Mouse (Mus musculus): ENCODE results near the gene Tcn2. TPM values are rescaled to one million over a fixed set of nuclear protein-coding genes. Genes with fewer than 3 reads are reported as not detected.
"Not testable (repeated sequence)": the region's sequence is repeated elsewhere in the genome, so short reads cannot be mapped to it uniquely, and the experiment has no call there.

The Tcn2 gene
- total RNA-seq (2021) = 10 to 100 TPM; 13.2 to 16.2 TPM
- long read RNA-seq, transcript Tcn2-207 (10 exons, 2,027 nt) = major isoform, 5 of 11 reads
- long read RNA-seq, partial matches to known transcripts = 3 of 11 reads
- long read RNA-seq, other reads (novel, unspliced or antisense) = 1 of 11 reads

DNA sequence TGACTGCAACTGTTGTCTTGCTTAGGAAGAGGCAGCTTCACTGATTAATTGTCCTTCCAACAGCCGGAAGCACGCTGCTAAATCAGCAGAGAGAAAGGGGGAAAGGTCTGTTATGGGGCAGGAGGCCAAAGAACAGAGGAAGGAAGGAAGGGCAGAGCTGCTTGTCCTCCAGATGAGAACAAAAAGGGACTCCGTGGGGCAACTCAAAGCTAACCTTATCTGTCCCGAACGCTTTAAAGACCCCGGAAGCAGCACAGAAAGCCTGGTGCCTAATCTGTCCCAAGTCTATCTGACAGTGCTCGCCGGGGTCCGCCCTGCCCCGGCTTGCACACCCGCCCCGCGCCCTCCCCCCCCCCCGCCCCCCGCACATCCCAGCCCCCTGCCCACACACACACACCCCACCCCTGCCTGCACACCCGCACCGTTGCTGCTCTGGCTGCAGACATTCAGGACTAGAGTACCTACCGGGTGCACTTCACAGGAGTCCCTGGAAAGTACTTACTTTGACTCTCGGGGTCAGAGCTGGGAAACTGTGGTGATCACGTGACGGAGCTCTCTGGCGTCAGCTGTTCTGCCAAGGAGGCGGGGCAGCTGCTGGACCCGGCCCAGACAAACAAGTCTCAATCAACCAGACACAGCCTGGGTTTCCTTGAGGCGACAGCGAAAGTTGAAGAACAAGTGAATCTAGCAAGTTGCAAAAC lies at the start of gene Tcn2:
Gene Tcn2 (minus strand): TSS at position 649 of the 701 bp plus-strand sequence.
- peak; percentile 69 to 80 for DNase-seq (ENCODE audit: low spot score in 2 of 2)

DNA sequence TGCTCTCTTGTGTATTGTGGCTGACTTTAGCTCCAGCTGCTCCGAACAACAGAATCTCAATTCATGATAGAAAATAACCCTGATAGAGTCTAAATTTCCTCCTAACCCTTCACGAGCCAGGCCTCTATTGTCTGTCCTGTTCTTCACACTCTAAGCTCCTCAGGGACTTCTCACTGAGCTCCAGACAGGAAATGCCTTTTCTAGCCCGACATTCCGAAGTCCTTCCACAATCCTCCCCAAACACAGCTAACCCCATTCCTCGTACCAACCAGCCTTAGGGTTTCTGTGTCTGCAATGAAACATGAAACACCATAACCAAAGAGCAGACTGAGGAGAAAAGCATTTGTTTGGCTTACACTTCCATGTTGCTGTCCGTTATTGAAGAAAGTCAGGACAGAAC lies 49.6 kb upstream of the Tcn2 start:
- no peak for DNase-seq (ENCODE audit: low spot score in 2 of 2)

DNA sequence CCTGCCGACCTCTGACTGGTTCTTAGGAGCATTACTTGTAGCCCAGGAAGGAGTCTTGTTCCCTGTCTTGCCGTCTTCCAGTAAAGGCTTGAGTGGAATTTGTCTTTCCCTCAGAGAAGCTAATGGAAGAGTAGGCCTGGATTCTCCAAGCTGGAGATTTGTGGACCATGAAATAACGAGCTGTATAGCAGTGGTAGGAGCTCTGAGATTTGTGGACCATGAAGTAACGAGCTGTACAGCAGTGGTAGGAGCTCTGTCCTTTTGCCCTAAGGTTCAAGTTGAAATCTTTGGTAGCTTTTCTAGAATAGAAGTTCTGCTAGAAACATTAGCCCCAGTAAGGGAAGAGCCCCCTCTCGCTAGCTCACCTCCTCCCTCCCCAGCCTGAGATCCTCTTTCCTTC lies 46.5 kb upstream of the Tcn2 start:
- no peak for DNase-seq (ENCODE audit: low spot score in 2 of 2)

DNA sequence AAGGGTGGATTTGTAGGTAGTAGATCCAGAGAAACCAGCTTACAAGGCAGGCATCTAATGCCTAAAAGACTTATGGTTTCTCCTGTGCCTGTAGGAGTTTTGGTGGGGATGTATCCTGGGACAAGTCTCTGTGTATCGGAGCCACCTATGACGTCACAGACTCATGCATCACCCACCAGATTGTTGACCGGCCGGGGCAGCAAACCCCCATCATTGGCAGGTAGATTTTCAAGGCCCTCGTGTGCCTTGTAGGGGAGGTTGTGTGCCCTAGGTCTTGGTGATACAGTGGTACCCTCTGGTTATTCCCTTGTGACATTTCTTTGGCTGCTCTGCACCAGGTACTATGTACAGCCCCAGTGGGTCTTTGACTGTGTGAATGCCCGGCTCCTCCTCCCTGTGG lies 44.7 kb upstream of the Tcn2 start, which contains the start of gene 4930556J24Rik:
Gene 4930556J24Rik (minus strand): TSS at position 101 of the 400 bp plus-strand sequence.
- no peak for DNase-seq (ENCODE audit: low spot score in 2 of 2)

DNA sequence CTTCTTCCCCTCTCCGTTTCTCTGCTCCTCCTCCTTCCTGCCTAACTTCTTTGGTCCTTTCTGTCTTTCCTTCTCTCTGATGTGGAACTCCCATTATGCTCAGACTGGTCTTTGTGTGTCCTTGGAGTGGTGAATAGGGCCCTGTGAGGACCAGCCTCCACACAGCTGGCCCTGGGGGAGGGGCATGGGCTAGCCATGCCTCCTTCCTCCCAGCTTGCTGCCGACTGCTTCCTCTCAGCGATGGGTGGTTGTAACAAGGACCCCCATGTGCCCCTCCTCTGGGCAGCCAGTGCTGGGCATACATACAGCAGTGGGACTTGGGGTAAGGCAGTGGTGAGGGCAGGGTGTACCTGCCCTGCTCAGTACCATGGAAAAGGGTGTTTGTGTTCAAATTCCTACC lies 42.4 kb upstream of the Tcn2 start:
- peak in 1 of 2 experiments; percentile 39 for DNase-seq (ENCODE audit: low spot score in 2 of 2)

DNA sequence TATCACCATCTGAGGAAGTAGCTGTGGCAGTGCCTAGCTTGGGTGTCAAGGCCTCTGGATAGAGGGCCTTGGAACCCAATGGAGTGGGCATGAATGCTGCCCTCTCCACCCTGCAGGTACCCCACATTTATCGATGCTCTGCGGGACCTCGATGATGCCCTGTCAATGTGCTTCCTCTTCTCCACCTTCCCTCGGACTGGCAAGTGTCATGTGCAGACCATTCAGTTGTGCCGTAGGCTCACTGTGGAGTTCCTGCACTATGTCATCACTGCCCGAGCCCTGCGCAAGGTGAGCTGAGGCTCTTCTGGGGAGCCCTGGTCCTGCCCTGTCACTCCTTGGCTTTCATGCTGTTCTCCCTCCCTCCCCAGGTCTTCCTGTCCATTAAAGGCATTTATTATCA lies 41.1 kb upstream of the Tcn2 start:
- no peak for DNase-seq (ENCODE audit: low spot score in 2 of 2)

DNA sequence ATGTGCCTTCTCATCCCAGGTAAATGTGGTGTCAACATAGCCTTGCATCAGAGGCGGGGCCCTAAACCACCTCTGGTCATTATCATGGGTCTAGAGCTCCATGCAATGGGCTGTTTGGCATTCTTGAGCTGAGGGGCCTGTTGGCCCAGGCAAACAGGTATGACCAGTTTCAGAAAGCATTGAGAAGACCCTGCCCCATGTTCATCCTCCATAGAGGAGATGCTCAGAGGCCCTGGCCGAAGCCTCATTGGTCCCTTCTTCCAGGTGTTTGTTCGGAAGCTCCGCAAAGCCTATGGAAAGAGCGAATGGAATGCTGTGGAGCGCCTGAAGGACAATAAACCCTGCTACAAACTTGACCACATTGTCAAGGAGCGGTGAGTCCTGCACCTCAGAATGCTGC lies 38.4 kb upstream of the Tcn2 start:
- DNase-seq (ENCODE audit: low spot score in 2 of 2) = no peak

DNA sequence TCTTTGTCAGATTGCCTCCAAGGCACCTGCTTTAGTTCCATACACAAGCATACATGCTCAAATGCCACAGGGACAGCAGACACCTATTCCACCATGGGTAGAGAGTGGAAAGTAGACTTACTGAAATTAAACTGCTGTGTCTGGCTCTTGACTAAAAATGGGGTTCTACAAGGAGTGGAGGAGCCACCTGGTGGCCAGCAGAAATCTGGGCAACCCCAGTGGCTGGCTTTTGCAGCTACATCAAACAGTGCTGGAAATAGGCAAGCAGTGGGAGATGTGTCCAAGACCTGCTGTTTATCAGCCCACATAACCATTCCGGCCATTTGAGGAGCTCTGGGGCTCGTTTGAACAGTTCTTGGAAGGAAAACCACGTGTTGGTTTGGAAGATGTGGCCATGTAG lies 37.9 kb upstream of the Tcn2 start:
- peak in 1 of 2 experiments; percentile 13 for DNase-seq (ENCODE audit: low spot score in 2 of 2)

DNA sequence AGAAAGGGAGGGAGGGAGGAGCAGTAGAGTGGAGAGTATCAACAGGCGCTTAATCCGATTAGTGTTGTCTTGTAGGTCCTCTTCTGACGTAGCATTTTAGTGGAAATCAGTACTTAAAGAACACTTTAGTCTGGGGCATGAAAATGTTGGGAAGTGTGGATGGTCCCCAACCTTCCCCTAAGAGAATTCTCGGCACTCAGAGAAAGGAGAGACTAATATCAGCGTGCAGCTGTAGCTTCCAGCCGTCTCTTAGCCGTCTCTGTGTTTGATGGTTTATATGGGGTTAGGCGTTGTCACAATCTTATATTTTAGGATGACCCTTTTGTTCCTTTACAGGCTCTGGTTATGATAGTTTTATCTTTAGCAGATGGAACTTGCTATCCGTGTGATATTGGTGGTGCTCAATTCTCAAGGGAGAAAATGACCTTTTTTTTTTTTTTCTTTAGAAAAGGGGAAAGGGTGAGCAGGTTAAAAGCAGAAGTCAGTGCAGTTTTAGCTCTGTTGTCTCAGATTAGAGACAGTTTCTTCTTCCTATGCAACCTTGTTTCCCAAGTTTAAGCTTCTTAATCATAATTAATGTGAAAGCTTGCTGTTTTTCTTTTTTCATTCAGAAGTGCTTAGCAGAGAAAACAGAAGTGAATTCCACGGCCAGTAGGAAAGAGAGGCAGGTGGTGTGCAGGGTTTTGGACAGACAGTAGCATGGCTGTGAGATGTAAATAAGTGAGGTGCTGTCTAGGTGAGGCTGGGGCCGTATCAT lies 32.6 kb upstream of the Tcn2 start:
- no peak for DNase-seq (ENCODE audit: low spot score in 2 of 2)

DNA sequence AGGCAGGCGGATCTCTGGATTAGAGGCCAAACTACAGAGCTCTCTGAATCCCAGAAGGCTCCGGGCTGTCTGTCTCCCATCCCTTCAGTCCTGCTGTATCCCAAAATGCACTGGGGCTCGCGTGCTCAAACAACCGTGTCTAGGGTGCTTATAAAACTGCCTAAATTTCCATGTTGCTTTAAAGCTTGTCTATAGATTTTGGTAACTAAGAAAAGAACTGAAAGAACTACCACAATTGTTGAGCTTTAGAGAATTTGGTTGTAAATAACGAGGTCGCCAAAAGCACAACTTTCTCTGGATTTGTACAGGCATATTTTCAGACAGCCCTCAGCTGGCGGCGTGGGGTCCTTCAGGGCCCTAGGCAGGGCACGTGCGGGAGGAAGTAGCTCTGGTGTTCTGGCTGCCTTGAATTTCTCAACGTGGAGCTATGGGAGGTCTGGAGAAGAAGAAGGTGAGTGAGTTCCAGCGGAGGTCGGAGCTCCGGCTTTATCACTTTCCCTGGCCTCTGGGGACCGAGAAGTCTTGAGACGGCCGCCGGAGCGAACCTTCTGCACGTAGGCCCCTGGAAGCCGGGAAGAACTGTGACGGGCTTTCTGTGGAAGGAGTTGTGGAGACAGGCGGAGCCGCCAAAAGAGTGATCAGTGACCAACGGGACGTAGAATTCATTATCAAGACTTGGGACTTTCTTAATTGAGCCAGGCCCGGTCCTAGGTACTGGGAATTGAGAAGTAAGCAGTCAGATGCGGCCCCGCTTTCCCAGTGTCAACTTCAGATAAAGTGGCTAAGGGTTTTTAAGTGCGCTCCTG lies 31.9 kb upstream of the Tcn2 start, which contains the start of gene Pes1:
Gene Pes1 (plus strand): TSS at position 366 of the 806 bp plus-strand sequence.
- peak; percentile 73 to 85 for DNase-seq (ENCODE audit: low spot score in 2 of 2)

DNA sequence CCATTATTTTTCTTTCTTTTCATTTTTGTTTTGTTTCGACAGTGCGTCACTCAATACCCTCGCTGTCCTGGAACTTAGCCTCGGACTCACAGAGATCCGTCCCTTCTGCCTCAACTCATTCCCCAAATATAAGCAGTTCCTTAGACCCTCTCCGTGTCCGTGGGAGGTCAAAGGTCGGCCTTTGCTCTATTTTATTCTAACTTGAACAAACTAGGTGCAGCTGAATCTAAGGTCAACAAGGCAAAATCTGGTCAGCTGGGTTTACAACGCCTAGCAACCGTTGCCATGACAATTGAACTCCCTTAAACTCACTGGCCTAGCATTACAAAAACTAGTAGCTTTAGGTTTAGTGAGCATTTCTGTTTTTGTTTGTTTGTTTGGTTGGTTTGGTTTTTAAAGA lies 31.2 kb upstream of the Tcn2 start:
- no peak for DNase-seq (ENCODE audit: low spot score in 2 of 2)

DNA sequence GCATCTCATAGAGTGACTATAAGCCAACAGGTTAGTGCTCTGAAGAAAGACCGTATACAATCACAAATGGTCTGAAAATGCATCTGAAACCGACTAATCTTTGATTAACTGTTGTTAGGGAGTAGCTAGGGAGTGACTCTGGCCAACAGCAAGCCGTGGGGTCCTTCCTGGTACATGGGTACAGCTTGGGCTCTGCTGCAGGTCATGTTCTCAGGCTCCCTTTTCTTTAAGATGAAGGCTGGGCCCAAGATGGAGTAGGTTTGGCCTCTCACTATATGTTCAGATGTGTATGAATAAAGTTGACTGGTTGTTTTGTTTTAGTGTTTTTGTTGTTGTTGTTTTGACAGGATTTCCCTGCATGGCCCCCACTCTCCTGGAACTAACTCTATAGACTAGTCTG lies 29.8 kb upstream of the Tcn2 start:
- DNase-seq (ENCODE audit: low spot score in 2 of 2) = no peak

DNA sequence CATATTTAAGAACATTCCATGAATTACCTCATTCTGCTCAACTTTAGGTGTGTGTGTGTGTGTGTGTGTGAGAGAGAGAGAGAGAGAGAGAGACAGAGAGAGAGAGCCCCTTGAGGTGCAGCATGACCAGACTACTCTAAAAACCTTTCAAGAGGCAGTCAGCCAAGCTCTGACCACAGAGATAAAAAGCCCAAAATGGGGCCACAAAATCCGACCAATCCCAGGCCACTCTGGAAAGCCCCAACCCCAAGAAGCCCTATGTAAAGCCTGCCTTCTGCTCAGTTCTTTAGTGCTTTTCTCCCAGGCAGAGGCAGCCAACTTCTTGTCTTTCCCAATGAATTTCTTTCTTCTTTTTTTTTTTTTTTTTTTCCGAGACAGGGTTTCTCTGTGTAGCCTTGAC lies 28.9 kb upstream of the Tcn2 start:
- DNase-seq (ENCODE audit: low spot score in 2 of 2) = no peak

DNA sequence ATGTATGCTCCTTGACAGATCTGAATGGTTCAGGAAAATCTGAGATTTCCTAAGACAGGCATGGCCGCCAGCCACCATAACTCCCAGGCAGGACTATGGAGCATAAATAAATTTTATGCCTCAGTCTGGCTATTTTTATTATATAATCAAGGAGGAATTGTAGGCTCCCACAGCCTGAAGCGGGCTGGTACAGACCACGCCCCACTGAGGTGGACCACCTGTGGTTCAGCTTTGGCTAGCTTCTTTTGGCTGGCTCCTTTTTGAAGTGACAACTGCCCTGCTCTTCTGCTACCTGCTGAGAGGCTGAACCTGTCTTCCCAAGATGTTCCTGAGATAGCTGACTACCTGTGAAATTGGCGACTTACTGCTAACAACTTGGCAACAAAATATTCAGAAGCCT lies 23.4 kb upstream of the Tcn2 start:
- not testable (repeated sequence) for DNase-seq (ENCODE audit: low spot score in 2 of 2)

DNA sequence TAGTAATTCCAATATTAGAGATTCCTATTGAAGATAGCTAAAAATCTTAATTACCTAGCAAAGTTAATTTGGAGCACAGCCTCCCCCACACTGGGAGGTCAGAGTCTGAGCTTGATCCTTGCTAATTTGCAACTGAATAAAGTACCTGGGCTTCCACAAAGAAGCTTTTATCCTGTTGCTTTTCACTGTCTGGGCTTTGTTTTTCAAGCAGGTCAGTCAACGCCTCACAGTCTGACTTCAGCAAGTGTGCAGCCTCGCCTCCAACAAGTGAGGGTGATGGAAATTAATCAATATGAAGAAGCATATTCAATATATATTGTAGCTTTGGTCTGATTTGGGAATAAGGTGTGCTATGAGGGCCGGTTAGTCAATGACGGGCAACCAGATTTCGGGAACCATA lies 22.9 kb upstream of the Tcn2 start:
- DNase-seq (ENCODE audit: low spot score in 2 of 2) = not testable (repeated sequence)

DNA sequence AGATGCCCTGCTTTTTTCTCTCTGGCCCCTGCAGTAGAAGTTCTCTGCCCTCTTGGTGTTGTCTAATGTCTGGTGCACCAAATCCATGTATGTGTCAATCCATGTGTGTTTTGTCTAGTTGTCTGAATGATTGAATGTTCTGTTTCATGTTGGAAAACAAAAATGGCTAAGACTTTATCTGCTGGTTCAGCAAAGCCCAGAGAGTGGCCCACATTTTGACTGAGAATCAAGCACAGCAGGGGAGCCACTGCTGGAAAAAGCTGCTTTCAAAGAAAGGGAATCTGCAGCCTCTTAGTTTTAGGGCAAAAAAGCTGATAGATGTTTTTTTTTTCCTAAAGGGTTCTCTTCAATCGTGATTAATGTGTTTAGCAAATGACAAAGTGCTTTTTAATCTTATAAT lies 14.4 kb upstream of the Tcn2 start:
- DNase-seq (ENCODE audit: low spot score in 2 of 2) = no peak

DNA sequence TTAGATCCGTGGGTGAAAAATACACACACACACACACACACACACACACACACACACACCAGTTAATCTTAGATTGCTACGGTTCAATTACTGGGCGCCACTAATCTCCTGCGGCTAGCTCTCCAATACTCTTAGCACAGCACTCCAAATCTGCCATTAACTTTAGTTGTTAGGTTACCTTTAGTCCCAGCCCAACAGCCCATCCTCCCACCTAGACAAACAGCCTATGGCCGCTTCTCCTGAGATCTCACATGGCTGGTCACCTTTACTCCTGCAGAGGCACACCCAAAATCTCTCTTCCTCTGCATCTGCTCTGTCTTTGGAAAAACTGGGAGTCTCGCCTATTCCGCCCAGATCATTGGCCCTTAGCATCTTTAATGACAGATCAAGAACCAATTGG lies 9.4 kb upstream of the Tcn2 start:
- no peak for DNase-seq (ENCODE audit: low spot score in 2 of 2)

DNA sequence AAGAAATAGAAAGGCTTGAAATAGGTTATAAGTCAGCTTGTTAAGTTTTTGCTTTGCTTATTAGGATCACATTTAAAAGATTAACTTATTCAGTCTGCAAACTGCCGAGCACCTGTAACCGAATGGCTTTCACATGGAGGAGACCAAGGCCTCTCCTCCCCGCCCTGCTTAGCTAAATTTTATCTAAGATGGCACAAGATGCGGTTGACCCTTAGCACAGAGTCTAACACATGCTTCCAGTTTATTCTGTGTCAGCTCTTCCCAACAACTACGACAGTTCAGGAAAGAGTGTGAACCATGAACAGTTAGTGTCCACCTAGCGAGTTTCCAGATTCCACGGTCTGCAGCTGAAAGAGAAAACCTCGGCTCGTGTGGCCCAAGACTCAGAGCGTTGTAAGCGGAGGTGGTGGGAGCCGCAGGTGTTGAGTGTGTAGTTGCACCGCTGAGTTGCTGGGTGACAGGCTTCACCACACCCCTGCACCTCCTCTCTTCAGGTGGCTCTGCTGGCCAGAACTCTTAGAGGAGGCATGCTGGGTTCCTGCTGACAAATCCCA lies 5.4 kb upstream of the Tcn2 start:
- no peak for DNase-seq (ENCODE audit: low spot score in 2 of 2)

DNA sequence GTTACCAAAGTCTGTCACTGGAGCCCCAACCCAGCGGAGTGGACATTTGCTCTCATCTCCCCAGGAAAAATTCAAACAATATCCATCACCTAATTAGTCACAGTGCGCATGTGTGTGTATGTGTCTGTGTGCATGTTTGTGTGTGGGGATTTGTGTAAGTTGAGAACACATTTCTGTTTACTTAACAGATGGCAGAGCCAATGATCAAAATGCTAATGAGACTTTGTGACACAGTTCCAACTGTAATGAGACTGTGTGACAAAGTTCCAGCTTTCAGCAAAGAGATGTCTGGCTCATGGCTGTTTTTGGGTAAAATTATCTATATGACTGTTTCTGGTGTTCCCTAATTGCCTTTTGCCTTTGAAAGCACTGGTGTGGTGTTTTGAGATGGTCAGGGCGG lies 4.4 kb upstream of the Tcn2 start:
- DNase-seq (ENCODE audit: low spot score in 2 of 2) = no peak

DNA sequence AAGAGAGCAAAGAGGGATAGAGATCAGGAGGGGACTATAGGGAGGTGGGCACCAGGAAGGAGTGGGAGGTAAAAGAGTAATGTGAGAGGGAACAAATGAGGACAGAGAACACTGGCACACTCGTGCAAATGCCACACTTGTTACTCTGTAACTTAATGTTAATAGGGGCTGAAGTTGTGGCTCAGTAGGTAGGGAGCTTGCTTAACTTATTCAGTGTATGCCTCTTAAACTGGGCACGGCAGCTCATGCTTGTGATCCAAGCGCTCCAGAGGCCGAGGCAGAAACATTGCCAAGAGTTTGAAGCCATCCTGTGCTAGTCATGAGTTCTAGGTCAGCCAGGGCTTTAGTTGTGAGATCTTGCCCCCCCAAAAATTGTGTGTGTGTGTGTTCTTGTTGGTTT lies 3.2 kb upstream of the Tcn2 start:
- peak in 1 of 2 experiments; percentile 6 for DNase-seq (ENCODE audit: low spot score in 2 of 2)

DNA sequence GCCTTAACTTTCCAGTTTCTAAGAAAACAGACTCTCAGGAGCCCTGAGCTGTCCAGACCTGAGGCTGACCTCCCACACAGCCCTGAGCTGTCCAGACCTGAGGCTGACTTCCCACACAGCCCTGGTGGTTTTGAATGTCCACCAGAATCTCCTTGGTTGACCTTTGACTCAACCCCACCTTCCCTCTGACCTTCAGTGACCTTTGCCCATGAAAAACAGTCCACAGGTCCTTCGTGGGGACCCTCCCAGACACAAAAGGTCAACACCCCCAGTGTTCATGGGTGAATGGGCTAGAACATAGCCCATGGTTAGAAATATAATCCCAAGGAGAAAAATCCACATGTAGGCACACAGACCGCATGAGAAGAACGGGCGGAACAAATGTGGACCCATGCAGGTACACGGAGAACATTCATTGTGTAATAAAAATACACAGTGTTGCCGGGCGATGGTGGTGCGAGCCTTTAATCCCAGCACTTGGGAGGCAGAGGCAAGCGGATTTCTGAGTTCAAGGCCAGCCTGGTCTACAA lies 1.9 kb upstream of the Tcn2 start:
- DNase-seq (ENCODE audit: low spot score in 2 of 2) = no peak
